Mouse (Mus musculus): ENCODE results near the gene Mef2d. TPM values are rescaled to one million over a fixed set of nuclear protein-coding genes. Genes with fewer than 3 reads are reported as not detected.

The Mef2d gene
- polyA plus RNA-seq, 1 experiment from 2014 or later: 12.6 TPM

- Histone ChIP-seq H3K36me3 (ENCODE audit: control insufficient read depth, insufficient read depth, low read length) (no peaks in the 10 kb centered on the region), H3K9me3 (ENCODE audit: control insufficient read depth, low read length) (no peaks in the 10 kb centered on the region), H3K27me3 (ENCODE audit: control insufficient read depth, insufficient read depth, low read length) (no peaks in the 10 kb centered on the region), H3K27ac (replicated peaks; ENCODE audit: low read depth, low read length) (0 out of 2 replicates have a peak overlapping the region, but pooled peaks have one; percentile 3), H3K9ac (ENCODE audit: low read length) (peak overlapping the region; percentile 7; the same call in 1 of the 2 replicates), H3K4me2 (ENCODE audit: low read depth, severe bottlenecking) (peak overlapping the region; percentile 73), H3K4me1 (ENCODE audit: control insufficient read depth, insufficient read depth, low read length) (peaks cover 58% of the 10 kb centered on the region), H3K4me3 (ENCODE audit: low read depth, low read length) (0 out of 2 replicates have a peak overlapping the region, but pooled peaks have one; percentile 92)
- ATAC-seq (ENCODE audit: insufficient number of reproducible peaks, low FRiP score, low TSS enrichment, low read depth): no peak
- DNase-seq (ENCODE audit: low spot score): no peak
- WGBS: 55% methylated on average over 6 of the region's 6 CpGs
These were observed 2.7 kb downstream of the Mef2d start for GRCm38 (mm10) chr3:88144648-88145410.

- WGBS: 25% methylated on average over 4 of the region's 4 CpGs
- no peaks in the 10 kb centered on the region for H3K36me3 ChIP-seq (ENCODE audit: control insufficient read depth, insufficient read depth, low read length)
- H3K27ac ChIP-seq (replicated peaks; ENCODE audit: low read depth, low read length): 0 out of 2 replicates have a peak overlapping the region, but pooled peaks have one; percentile 3
- DNase-seq (ENCODE audit: low spot score) (no peak), ATAC-seq (ENCODE audit: insufficient number of reproducible peaks, low FRiP score, low TSS enrichment, low read depth) (no peak)
- no peak overlapping the region for H3K4me3 ChIP-seq (ENCODE audit: low read depth, low read length)
- H3K9me3 ChIP-seq (ENCODE audit: control insufficient read depth, low read length): no peaks in the 10 kb centered on the region
- H3K4me2 ChIP-seq (ENCODE audit: low read depth, severe bottlenecking): peak overlapping the region; percentile 73
- peak overlapping the region; percentile 5; the same call in 1 of the 2 replicates for H3K9ac ChIP-seq (ENCODE audit: low read length)
- H3K27me3 ChIP-seq (ENCODE audit: control insufficient read depth, insufficient read depth, low read length): no peaks in the 10 kb centered on the region
- H3K4me1 ChIP-seq (ENCODE audit: control insufficient read depth, insufficient read depth, low read length): peaks cover 59% of the 10 kb centered on the region
These were observed 3.2 kb downstream of the Mef2d start for GRCm38 (mm10) chr3:88145411-88145782.

GRCm38 (mm10) chr3:88145952-88146351 is 3.8 kb downstream of the Mef2d start:
- 66% methylated on average over 5 of the region's 5 CpGs for WGBS
- no peaks in the 10 kb centered on the region for H3K9me3 ChIP-seq (ENCODE audit: control insufficient read depth, low read length)
- no peaks in the 10 kb centered on the region for H3K36me3 ChIP-seq (ENCODE audit: control insufficient read depth, insufficient read depth, low read length)
- H3K4me2 ChIP-seq (ENCODE audit: low read depth, severe bottlenecking): no peak overlapping the region
- H3K27ac ChIP-seq (replicated peaks; ENCODE audit: low read depth, low read length): no peak overlapping the region
- no peak for ATAC-seq (ENCODE audit: insufficient number of reproducible peaks, low FRiP score, low TSS enrichment, low read depth)
- H3K4me1 ChIP-seq (ENCODE audit: control insufficient read depth, insufficient read depth, low read length): peaks cover 64% of the 10 kb centered on the region
- H3K9ac ChIP-seq (ENCODE audit: low read length): no peak overlapping the region
- DNase-seq (ENCODE audit: low spot score): no peak
- H3K27me3 ChIP-seq (ENCODE audit: control insufficient read depth, insufficient read depth, low read length): no peaks in the 10 kb centered on the region
- no peak overlapping the region for H3K4me3 ChIP-seq (ENCODE audit: low read depth, low read length)

- WGBS: 46% methylated on average over 5 of the region's 5 CpGs
- Histone ChIP-seq H3K4me2 (ENCODE audit: low read depth, severe bottlenecking) (no peak overlapping the region), H3K9me3 (ENCODE audit: control insufficient read depth, low read length) (no peaks in the 10 kb centered on the region), H3K4me1 (ENCODE audit: control insufficient read depth, insufficient read depth, low read length) (peaks cover 67% of the 10 kb centered on the region), H3K9ac (ENCODE audit: low read length) (no peak overlapping the region), H3K4me3 (ENCODE audit: low read depth, low read length) (no peak overlapping the region), H3K36me3 (ENCODE audit: control insufficient read depth, insufficient read depth, low read length) (no peaks in the 10 kb centered on the region), H3K27ac (replicated peaks; ENCODE audit: low read depth, low read length) (no peak overlapping the region), H3K27me3 (ENCODE audit: control insufficient read depth, insufficient read depth, low read length) (no peaks in the 10 kb centered on the region)
- ATAC-seq (ENCODE audit: insufficient number of reproducible peaks, low FRiP score, low TSS enrichment, low read depth): no peak
- DNase-seq (ENCODE audit: low spot score): no peak
These were observed 4.4 kb downstream of the Mef2d start for GRCm38 (mm10) chr3:88146376-88147112.

- no peak overlapping the region for H3K27ac ChIP-seq (replicated peaks; ENCODE audit: low read depth, low read length)
- no peak overlapping the region for H3K9ac ChIP-seq (ENCODE audit: low read length)
- peaks cover 65% of the 10 kb centered on the region for H3K4me1 ChIP-seq (ENCODE audit: control insufficient read depth, insufficient read depth, low read length)
- no peaks in the 10 kb centered on the region for H3K9me3 ChIP-seq (ENCODE audit: control insufficient read depth, low read length)
- H3K4me2 ChIP-seq (ENCODE audit: low read depth, severe bottlenecking): no peak overlapping the region
- DNase-seq (ENCODE audit: low spot score) (no peak), ATAC-seq (ENCODE audit: insufficient number of reproducible peaks, low FRiP score, low TSS enrichment, low read depth) (no peak)
- WGBS: 64% methylated on average over 2 of the region's 2 CpGs
- no peaks in the 10 kb centered on the region for H3K36me3 ChIP-seq (ENCODE audit: control insufficient read depth, insufficient read depth, low read length)
- H3K27me3 ChIP-seq (ENCODE audit: control insufficient read depth, insufficient read depth, low read length): no peaks in the 10 kb centered on the region
- H3K4me3 ChIP-seq (ENCODE audit: low read depth, low read length): no peak overlapping the region
These were observed 5.3 kb downstream of the Mef2d start for GRCm38 (mm10) chr3:88147444-88147843.

- 61% methylated on average over 1 of the region's 1 CpGs for WGBS
- ATAC-seq (ENCODE audit: insufficient number of reproducible peaks, low FRiP score, low TSS enrichment, low read depth): no peak
- Histone ChIP-seq H3K27me3 (ENCODE audit: control insufficient read depth, insufficient read depth, low read length) (no peaks in the 10 kb centered on the region), H3K9ac (ENCODE audit: low read length) (no peak overlapping the region), H3K9me3 (ENCODE audit: control insufficient read depth, low read length) (no peaks in the 10 kb centered on the region), H3K4me3 (ENCODE audit: low read depth, low read length) (no peak overlapping the region), H3K4me2 (ENCODE audit: low read depth, severe bottlenecking) (no peak overlapping the region), H3K36me3 (ENCODE audit: control insufficient read depth, insufficient read depth, low read length) (no peaks in the 10 kb centered on the region), H3K4me1 (ENCODE audit: control insufficient read depth, insufficient read depth, low read length) (peaks cover 65% of the 10 kb centered on the region), H3K27ac (replicated peaks; ENCODE audit: low read depth, low read length) (no peak overlapping the region)
- DNase-seq (ENCODE audit: low spot score): no peak
These were observed 5.7 kb downstream of the Mef2d start for GRCm38 (mm10) chr3:88147866-88148265.

- Histone ChIP-seq H3K4me3 (ENCODE audit: low read depth, low read length) (no peak overlapping the region), H3K27ac (replicated peaks; ENCODE audit: low read depth, low read length) (no peak overlapping the region), H3K9ac (ENCODE audit: low read length) (no peak overlapping the region), H3K4me1 (ENCODE audit: control insufficient read depth, insufficient read depth, low read length) (peaks cover 64% of the 10 kb centered on the region), H3K36me3 (ENCODE audit: control insufficient read depth, insufficient read depth, low read length) (no peaks in the 10 kb centered on the region), H3K4me2 (ENCODE audit: low read depth, severe bottlenecking) (no peak overlapping the region), H3K27me3 (ENCODE audit: control insufficient read depth, insufficient read depth, low read length) (no peaks in the 10 kb centered on the region), H3K9me3 (ENCODE audit: control insufficient read depth, low read length) (no peaks in the 10 kb centered on the region)
- no peak for DNase-seq (ENCODE audit: low spot score)
- no peak for ATAC-seq (ENCODE audit: insufficient number of reproducible peaks, low FRiP score, low TSS enrichment, low read depth)
- 85% methylated on average over 5 of the region's 5 CpGs for WGBS
These were observed 6.2 kb downstream of the Mef2d start for GRCm38 (mm10) chr3:88148354-88148753.

GRCm38 (mm10) chr3:88148776-88149509 is 6.8 kb downstream of the Mef2d start:
- Histone ChIP-seq H3K27ac (replicated peaks; ENCODE audit: low read depth, low read length) (no peak overlapping the region), H3K4me1 (ENCODE audit: control insufficient read depth, insufficient read depth, low read length) (peaks cover 59% of the 10 kb centered on the region), H3K27me3 (ENCODE audit: control insufficient read depth, insufficient read depth, low read length) (no peaks in the 10 kb centered on the region), H3K9me3 (ENCODE audit: control insufficient read depth, low read length) (no peaks in the 10 kb centered on the region), H3K4me3 (ENCODE audit: low read depth, low read length) (no peak overlapping the region), H3K4me2 (ENCODE audit: low read depth, severe bottlenecking) (peak overlapping the region; percentile 40; the same call in 1 of the 2 replicates), H3K36me3 (ENCODE audit: control insufficient read depth, insufficient read depth, low read length) (no peaks in the 10 kb centered on the region), H3K9ac (ENCODE audit: low read length) (peak overlapping the region; percentile 12; the same call in 1 of the 2 replicates)
- no peak for DNase-seq (ENCODE audit: low spot score)
- no peak for ATAC-seq (ENCODE audit: insufficient number of reproducible peaks, low FRiP score, low TSS enrichment, low read depth)
- 72% methylated on average over 4 of the region's 4 CpGs for WGBS

All from limb, embryonic 11.5 days (tissue).